Mouse (Mus musculus) adrenal gland (tissue): ENCODE measurements around the gene Pth1r.
"Not testable (repeated sequence)": the region's sequence is repeated elsewhere in the genome, so short reads cannot be mapped to it uniquely, and the experiment has no call there.

Source experiments
- intact Hi-C: fragments of 180-260 bp; cut with DNase I; formaldehyde crosslinking; loops from one replicate; pipeline ENCODE4 v1.15.1; 2025

The Pth1r gene

GRCm38 (mm10) chr9:110685187-110685586 is 61.8 kb downstream of the Pth1r start:
- intact Hi-C loops = no loop called here

- intact Hi-C loops = no loop called here
Measured at GRCm38 (mm10) chr9:110684100-110684831, 62.7 kb downstream of the Pth1r start.

GRCm38 (mm10) chr9:110683574-110684099 is 63.3 kb downstream of the Pth1r start:
- intact Hi-C loops = no loop called here

GRCm38 (mm10) chr9:110682697-110683096 is 64.2 kb downstream of the Pth1r start:
- intact Hi-C loops = not testable (repeated sequence)

GRCm38 (mm10) chr9:110682255-110682654 is 64.7 kb downstream of the Pth1r start:
- intact Hi-C loops = no loop called here

GRCm38 (mm10) chr9:110681817-110682216 is 65.1 kb downstream of the Pth1r start:
- intact Hi-C loops = no loop called here

DNA sequence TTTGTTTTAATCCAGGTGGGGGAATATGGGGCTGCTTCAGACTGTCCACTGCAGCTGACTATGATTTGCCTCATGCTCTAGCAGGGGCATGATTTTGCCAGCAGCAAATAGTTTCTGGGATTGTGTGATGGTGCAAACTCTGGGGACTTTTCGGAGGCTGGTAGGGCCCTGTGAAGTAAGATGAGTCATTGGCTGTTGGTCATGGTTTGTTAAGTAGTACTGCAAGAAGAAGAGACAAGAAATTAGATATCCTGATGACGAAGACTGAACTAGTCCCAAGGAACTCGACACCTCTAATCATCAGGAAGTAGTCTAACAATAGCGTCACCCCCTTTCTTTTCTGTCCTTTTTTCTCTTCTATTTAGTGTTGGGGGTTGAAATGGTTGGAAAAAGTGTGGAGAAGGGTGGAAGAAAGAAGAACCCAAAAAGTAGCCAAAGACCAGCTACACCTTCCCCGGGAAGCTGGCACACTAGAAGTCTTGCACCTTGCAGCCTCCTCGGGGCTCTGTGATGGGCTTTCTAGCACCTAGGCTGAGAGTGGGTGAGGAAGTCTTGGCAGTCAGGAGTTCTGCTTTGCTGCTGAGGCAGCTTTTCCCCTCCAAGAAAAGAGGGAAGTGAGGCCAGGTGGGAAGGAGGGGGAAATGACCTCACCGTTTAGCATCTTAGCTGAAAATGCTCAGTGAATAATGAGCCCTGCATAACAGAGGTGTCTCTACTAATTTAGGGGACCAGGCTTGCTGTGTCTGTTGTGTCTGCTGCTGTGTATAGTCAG is 66.0 kb downstream of the Pth1r start:
- intact Hi-C loops = no loop called here

DNA sequence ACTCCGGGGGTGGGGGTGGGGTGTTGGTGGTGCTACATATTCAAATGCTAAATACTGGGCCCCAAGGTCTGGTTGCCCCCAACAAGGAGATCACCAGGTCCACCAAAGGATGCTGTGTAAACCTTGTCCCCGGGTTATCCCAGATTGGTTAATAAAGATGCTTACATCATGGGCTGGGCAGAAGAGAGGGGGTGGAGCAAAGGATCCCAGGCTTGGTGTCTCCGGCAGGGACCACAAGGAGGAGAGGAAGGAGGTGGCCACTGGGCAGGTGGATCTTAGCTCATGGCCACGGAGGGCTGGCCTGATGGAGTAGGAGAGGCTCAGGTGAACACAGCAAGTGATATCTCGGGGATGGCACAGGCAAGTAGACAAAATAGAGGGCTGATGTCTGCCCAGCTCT is 68.1 kb downstream of the Pth1r start:
- intact Hi-C loops = no loop called here

DNA sequence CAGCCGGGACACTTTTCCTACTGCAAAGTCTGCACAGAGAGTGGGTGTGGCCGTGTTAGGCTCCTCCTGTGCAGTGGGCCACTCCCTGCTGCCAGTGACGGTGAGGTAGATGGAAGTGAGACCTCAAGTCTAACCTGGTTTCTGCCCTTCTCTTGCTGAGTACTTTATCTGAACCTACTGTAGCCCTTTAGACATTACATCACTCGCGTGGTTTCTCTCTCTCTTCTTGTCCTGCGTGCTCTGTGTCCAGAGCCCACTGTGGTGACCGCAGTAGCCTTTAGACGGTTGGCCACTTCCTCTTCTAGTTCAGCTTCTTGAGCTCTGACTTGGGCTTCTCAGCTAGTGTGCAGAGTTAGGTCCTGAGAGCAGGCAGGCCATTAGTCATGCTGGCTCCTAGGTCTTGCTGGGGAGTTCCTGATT is 70.4 kb downstream of the Pth1r start:
- intact Hi-C loops = no loop called here

GRCm38 (mm10) chr9:110673107-110673752 is 73.7 kb downstream of the Pth1r start:
- intact Hi-C loops = no loop called here

GRCm38 (mm10) chr9:110672462-110673106 is 74.4 kb downstream of the Pth1r start:
- intact Hi-C loops = no loop called here
